Mouse (Mus musculus) hindbrain, embryonic 14.5 days (tissue): ENCODE measurements around the gene Prkar1b. TPM values are rescaled to one million over a fixed set of nuclear protein-coding genes. Genes with fewer than 3 reads are reported as not detected.

Source experiments
- ATAC-seq: fragments of 200-750 bp; cut with Nextera tagmentation; 2 replicates; pipeline ENCODE4 v1.8.0; 2017; ENCODE audit warnings: moderate number of reproducible peaks, mild to moderate bottlenecking, moderate TSS enrichment, moderate library complexity; ENCODE audit not compliant: low FRiP score
- DNase-seq: peaks from one replicate; pipeline ENCODE4 v3.0.0-alpha.2; 2015; ENCODE audit warnings: low spot score
- H3K27ac ChIP-seq: fragments of 300-500 bp; sonication (generic); 2 replicates; pipeline ENCODE4 v1.5.1; 2014; ENCODE audit warnings: mild to moderate bottlenecking, moderate library complexity
- H3K27me3 ChIP-seq: fragments of 300-500 bp; sonication (generic); 2 replicates; pipeline ENCODE4 v1.6.1; 2014; ENCODE audit warnings: mild to moderate bottlenecking, low read length, mixed read lengths; ENCODE audit not compliant: control insufficient read depth, insufficient read depth
- H3K36me3 ChIP-seq: fragments of 300-500 bp; sonication (generic); replicated peaks from 2 replicates; pipeline ENCODE4 v1.6.1; 2014; ENCODE audit not compliant: control insufficient read depth, insufficient read depth
- H3K4me1 ChIP-seq: fragments of 300-500 bp; sonication (generic); replicated peaks from 2 replicates; pipeline ENCODE4 v1.6.1; 2014; ENCODE audit warnings: antibody characterized with exemption, low read length, mixed read lengths; ENCODE audit not compliant: control insufficient read depth, insufficient read depth
- H3K4me2 ChIP-seq: fragments of 300-500 bp; sonication (generic); replicated peaks from 2 replicates; pipeline ENCODE4 v1.6.1; 2014; ENCODE audit warnings: mild to moderate bottlenecking, moderate library complexity
- H3K4me3 ChIP-seq: fragments of 300-500 bp; sonication (generic); replicated peaks from 2 replicates; pipeline ENCODE4 v1.5.1; 2014; ENCODE audit warnings: mild to moderate bottlenecking, low read length
- H3K9ac ChIP-seq: fragments of 300-500 bp; sonication (generic); 2 replicates; pipeline ENCODE4 v1.6.1; 2014
- H3K9me3 ChIP-seq: fragments of 300-500 bp; sonication (generic); 2 replicates; pipeline ENCODE4 v1.6.1; 2016; ENCODE audit warnings: low read length; ENCODE audit not compliant: control insufficient read depth
- WGBS: fragments of 180-500 bp; shearing (Covaris S2); extraction: QIAGEN DNeasy Blood & Tissue Kit; methylation state at CpG from one replicate; pipeline ENCODE4 v1.1.7; 2014; 5-methylcytosine and 5-hydroxymethylcytosine counted together
- polyA plus RNA-seq: library from polyadenylated mRNA; unstranded; fragments of >200 nt; fragmentation: Nextera tagmentation; extraction: Ambion mirVana; gene quantifications from 2 replicates; pipeline ENCODE4 v1.2.1, GENCODE M21; 2014

Gene Prkar1b
- polyA plus RNA-seq, result 215 and 239 TPM in 2 replicates

- Histone ChIP-seq H3K9ac (peak within 1 kb of the TSS; percentile 74), H3K4me1 (peaks cover 17% of the 10 kb centered on the region), H3K4me2 (peak within 1 kb of the TSS; percentile 95), H3K27ac (peak within 1 kb of the TSS; percentile 67; the same call in 1 of the 2 replicates), H3K36me3 (peaks cover 24% of the 10 kb centered on the region), H3K9me3 (no peaks in the 10 kb centered on the region), H3K27me3 (no peaks in the 10 kb centered on the region), H3K4me3 (peak within 1 kb of the TSS; percentile 91)
- under 1% methylated on average over 87 of the region's 87 CpGs for WGBS
- DNase-seq (peak; percentile 96), ATAC-seq (peak; percentile 96)
These were observed at the start of gene Prkar1b, which contains the start of gene Dnaaf5 for GRCm38 (mm10) chr5:139149681-139150602. Gene Prkar1b (minus strand): TSS chr5:139150001. Gene Dnaaf5 (plus strand): TSS chr5:139150223.

GRCm38 (mm10) chr5:139199636-139199994 lies 49.8 kb upstream of the Prkar1b start:
- Histone ChIP-seq H3K9me3 (no peaks in the 10 kb centered on the region), H3K36me3 (no peaks in the 10 kb centered on the region), H3K9ac (peak overlapping the region; percentile 64), H3K27me3 (no peaks in the 10 kb centered on the region), H3K4me3 (peak overlapping the region; percentile 92), H3K4me1 (peaks cover 15% of the 10 kb centered on the region), H3K27ac (peak overlapping the region; percentile 87), H3K4me2 (peak overlapping the region; percentile 64)
- ATAC-seq (no peak), DNase-seq (no peak)
- WGBS, result 33% methylated on average over 2 of the region's 2 CpGs

- Histone ChIP-seq H3K4me3 (no peak overlapping the region), H3K9me3 (no peaks in the 10 kb centered on the region), H3K36me3 (no peaks in the 10 kb centered on the region), H3K9ac (no peak overlapping the region), H3K4me2 (no peak overlapping the region), H3K27ac (no peak overlapping the region), H3K27me3 (no peaks in the 10 kb centered on the region), H3K4me1 (peaks cover 15% of the 10 kb centered on the region)
- DNase-seq (no peak), ATAC-seq (no peak)
- WGBS, result 86% methylated on average over 3 of the region's 3 CpGs
These were observed 49.0 kb upstream of the Prkar1b start for GRCm38 (mm10) chr5:139198779-139199178.

GRCm38 (mm10) chr5:139190958-139191357 lies 41.2 kb upstream of the Prkar1b start:
- no peaks in the 10 kb centered on the region for H3K27me3 ChIP-seq
- H3K4me3 ChIP-seq, result no peak overlapping the region
- DNase-seq (no peak), ATAC-seq (no peak)
- 86% methylated on average over 5 of the region's 5 CpGs for WGBS
- no peaks in the 10 kb centered on the region for H3K4me1 ChIP-seq
- no peak overlapping the region for H3K9ac ChIP-seq
- no peak overlapping the region for H3K4me2 ChIP-seq
- no peak overlapping the region for H3K27ac ChIP-seq
- H3K36me3 ChIP-seq, result peaks cover 14% of the 10 kb centered on the region
- no peaks in the 10 kb centered on the region for H3K9me3 ChIP-seq

GRCm38 (mm10) chr5:139189726-139190125 lies 39.9 kb upstream of the Prkar1b start:
- Histone ChIP-seq H3K36me3 (peaks cover 26% of the 10 kb centered on the region), H3K27me3 (no peaks in the 10 kb centered on the region), H3K4me2 (no peak overlapping the region), H3K9me3 (no peaks in the 10 kb centered on the region), H3K4me1 (no peaks in the 10 kb centered on the region), H3K9ac (no peak overlapping the region), H3K27ac (no peak overlapping the region), H3K4me3 (no peak overlapping the region)
- 95% methylated on average over 5 of the region's 5 CpGs for WGBS
- ATAC-seq, result no peak
- no peak for DNase-seq

GRCm38 (mm10) chr5:139184897-139185296 lies 35.1 kb upstream of the Prkar1b start:
- Histone ChIP-seq H3K4me2 (no peak overlapping the region), H3K27me3 (no peaks in the 10 kb centered on the region), H3K9me3 (no peaks in the 10 kb centered on the region), H3K36me3 (peaks cover 74% of the 10 kb centered on the region), H3K4me3 (no peak overlapping the region), H3K4me1 (no peaks in the 10 kb centered on the region), H3K9ac (no peak overlapping the region), H3K27ac (no peak overlapping the region)
- ATAC-seq (no peak), DNase-seq (no peak)
- 94% methylated on average over 4 of the region's 4 CpGs for WGBS

- no peak overlapping the region for H3K4me3 ChIP-seq
- H3K27ac ChIP-seq, result no peak overlapping the region
- H3K36me3 ChIP-seq, result peaks cover 80% of the 10 kb centered on the region
- no peak for ATAC-seq
- no peaks in the 10 kb centered on the region for H3K27me3 ChIP-seq
- H3K9ac ChIP-seq, result no peak overlapping the region
- H3K9me3 ChIP-seq, result no peaks in the 10 kb centered on the region
- WGBS, result 94% methylated on average over 9 of the region's 9 CpGs
- DNase-seq, result no peak
- H3K4me1 ChIP-seq, result no peaks in the 10 kb centered on the region
- H3K4me2 ChIP-seq, result no peak overlapping the region
These were observed 33.8 kb upstream of the Prkar1b start for GRCm38 (mm10) chr5:139183601-139184000.

GRCm38 (mm10) chr5:139183131-139183530 lies 33.3 kb upstream of the Prkar1b start:
- Histone ChIP-seq H3K4me2 (no peak overlapping the region), H3K27me3 (no peaks in the 10 kb centered on the region), H3K27ac (no peak overlapping the region), H3K9ac (no peak overlapping the region), H3K4me1 (no peaks in the 10 kb centered on the region), H3K4me3 (no peak overlapping the region), H3K9me3 (no peaks in the 10 kb centered on the region), H3K36me3 (peaks cover 85% of the 10 kb centered on the region)
- WGBS, result 91% methylated on average over 2 of the region's 2 CpGs
- no peak for DNase-seq
- no peak for ATAC-seq

GRCm38 (mm10) chr5:139178895-139179631 lies 29.3 kb upstream of the Prkar1b start:
- peaks cover 86% of the 10 kb centered on the region for H3K36me3 ChIP-seq
- 30% methylated on average over 11 of the region's 11 CpGs for WGBS
- no peaks in the 10 kb centered on the region for H3K9me3 ChIP-seq
- H3K9ac ChIP-seq, result no peak overlapping the region
- H3K4me3 ChIP-seq, result no peak overlapping the region
- no peak overlapping the region for H3K27ac ChIP-seq
- H3K4me2 ChIP-seq, result no peak overlapping the region
- no peaks in the 10 kb centered on the region; the same call in 1 of the 2 replicates for H3K4me1 ChIP-seq
- DNase-seq (peak; percentile 88), ATAC-seq (peak; percentile 77)
- no peaks in the 10 kb centered on the region for H3K27me3 ChIP-seq
